Mouse (Mus musculus) midbrain, embryonic 13.5 days (tissue): ENCODE measurements around the gene Ift52. TPM values are rescaled to one million over a fixed set of nuclear protein-coding genes. Genes with fewer than 3 reads are reported as not detected.
A peak's percentile ranks its signal among the peaks of the same experiment; 100 is the strongest.

ENCODE experiments used
- ATAC-seq: fragments of 200-750 bp; cut with Nextera tagmentation; 2 replicates; pipeline ENCODE4 v1.8.0; 2017; ENCODE audit warnings: mild to moderate bottlenecking, moderate TSS enrichment, moderate library complexity
- H3K27ac ChIP-seq: fragments of 300-500 bp; sonication (generic); 2 replicates; pipeline ENCODE4 v1.5.1; 2015; ENCODE audit warnings: inconsistent platforms, mild to moderate bottlenecking, moderate library complexity
- H3K27me3 ChIP-seq: fragments of 300-500 bp; sonication (generic); 2 replicates; pipeline ENCODE4 v1.6.1; 2015; ENCODE audit warnings: mild to moderate bottlenecking, inconsistent platforms
- H3K36me3 ChIP-seq: fragments of 300-500 bp; sonication (generic); 2 replicates; pipeline ENCODE4 v1.6.1; 2015; ENCODE audit warnings: mild to moderate bottlenecking, inconsistent platforms
- H3K4me1 ChIP-seq: fragments of 300-500 bp; sonication (generic); replicated peaks from 2 replicates; pipeline ENCODE4 v1.6.1; 2015; ENCODE audit warnings: inconsistent platforms
- H3K4me2 ChIP-seq: fragments of 300-500 bp; sonication (generic); replicated peaks from 2 replicates; pipeline ENCODE4 v1.6.1; 2015; ENCODE audit warnings: moderate library complexity, mild to moderate bottlenecking, inconsistent platforms
- H3K4me3 ChIP-seq: fragments of 300-500 bp; sonication (generic); replicated peaks from 2 replicates; pipeline ENCODE4 v1.5.1; 2015; ENCODE audit warnings: mild to moderate bottlenecking, inconsistent platforms
- H3K9ac ChIP-seq: fragments of 300-500 bp; sonication (generic); replicated peaks from 2 replicates; pipeline ENCODE4 v1.6.1; 2015; ENCODE audit warnings: mild to moderate bottlenecking, inconsistent platforms
- H3K9me3 ChIP-seq: fragments of 300-500 bp; sonication (generic); 2 replicates; pipeline ENCODE4 v1.6.1; 2016; ENCODE audit warnings: mild to moderate bottlenecking, inconsistent platforms
- WGBS: fragments of 180-500 bp; shearing (Covaris S2); methylation state at CpG from one replicate; pipeline ENCODE4 v1.1.7; 2015; 5-methylcytosine and 5-hydroxymethylcytosine counted together
- polyA plus RNA-seq: library from polyadenylated mRNA; unstranded; fragments of >200 nt; fragmentation: Nextera tagmentation; extraction: Ambion mirVana; gene quantifications from 2 replicates; pipeline ENCODE4 v1.2.1, GENCODE M21; 2015

Gene Ift52
- 47.0 and 48.5 TPM in 2 replicates for polyA plus RNA-seq

GRCm38 (mm10) chr2:163016916-163017743 is at the start of gene Ift52:
Gene Ift52 (plus strand): TSS chr2:163017354.
- Histone ChIP-seq H3K9me3 (no peaks in the 10 kb centered on the region), H3K9ac (peak within 1 kb of the TSS; percentile 84), H3K27me3 (no peaks in the 10 kb centered on the region), H3K4me3 (peak within 1 kb of the TSS; percentile 89), H3K4me1 (peaks cover 13% of the 10 kb centered on the region), H3K36me3 (no peaks in the 10 kb centered on the region), H3K27ac (peak within 1 kb of the TSS; percentile 68), H3K4me2 (peak within 1 kb of the TSS; percentile 62)
- WGBS = under 1% methylated on average over 57 of the region's 57 CpGs
- ATAC-seq = peak; percentile 97

DNA sequence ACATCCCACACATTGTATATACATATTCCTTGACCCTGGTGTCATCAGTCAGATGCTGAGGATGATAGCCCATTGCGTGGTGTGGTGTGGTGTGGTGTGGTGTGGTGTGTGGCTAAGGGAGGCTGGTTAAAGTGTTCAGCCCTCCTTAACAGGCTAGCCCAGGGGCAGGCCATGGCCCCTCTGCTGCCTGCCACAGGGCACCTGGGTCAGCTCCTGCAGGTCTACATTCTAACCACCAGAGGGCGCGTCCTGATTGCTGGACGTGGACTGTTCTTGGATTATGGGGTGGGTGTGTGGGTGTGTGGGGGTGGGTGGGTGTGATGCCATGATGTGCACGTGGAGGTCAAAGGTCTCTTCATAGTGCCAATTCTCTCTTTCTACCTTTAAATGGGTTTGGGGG is 48.8 kb upstream of the Ift52 start:
- ATAC-seq = no peak
- Histone ChIP-seq H3K36me3 (no peaks in the 10 kb centered on the region), H3K4me2 (no peak overlapping the region), H3K27me3 (no peaks in the 10 kb centered on the region), H3K4me3 (no peak overlapping the region), H3K9ac (no peak overlapping the region), H3K4me1 (peaks cover 8% of the 10 kb centered on the region), H3K9me3 (no peaks in the 10 kb centered on the region), H3K27ac (no peak overlapping the region)
- 5% methylated on average over 5 of the region's 5 CpGs for WGBS

DNA sequence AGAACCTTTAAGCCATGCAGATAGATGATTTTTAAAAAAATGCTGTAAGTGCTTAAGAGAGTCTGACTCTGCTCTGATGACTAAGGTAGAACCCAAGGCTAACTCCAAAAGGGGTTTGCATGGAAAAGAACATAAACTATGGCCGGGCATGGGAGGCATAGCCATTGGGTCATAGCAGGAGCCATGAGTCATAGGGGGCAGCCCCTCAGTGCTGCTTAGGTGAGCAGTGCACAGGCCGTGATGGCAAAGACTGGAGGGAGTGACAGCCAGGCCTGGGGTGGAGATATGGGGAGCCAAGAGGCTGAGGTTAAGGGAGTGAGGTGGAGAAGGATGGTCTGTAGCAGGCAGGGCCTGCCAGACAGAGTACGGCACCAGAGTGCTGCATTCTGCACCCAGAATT is 48.1 kb upstream of the Ift52 start:
- Histone ChIP-seq H3K27ac (no peak overlapping the region), H3K27me3 (no peaks in the 10 kb centered on the region), H3K9ac (no peak overlapping the region), H3K4me2 (no peak overlapping the region), H3K4me3 (no peak overlapping the region), H3K9me3 (no peaks in the 10 kb centered on the region), H3K4me1 (peaks cover 14% of the 10 kb centered on the region), H3K36me3 (no peaks in the 10 kb centered on the region)
- peak; percentile 50; the same call in 1 of the 2 replicates for ATAC-seq
- 88% methylated on average over 3 of the region's 3 CpGs for WGBS

GRCm38 (mm10) chr2:162970896-162971295 is 46.3 kb upstream of the Ift52 start:
- WGBS = 90% methylated on average over 6 of the region's 6 CpGs

GRCm38 (mm10) chr2:162972752-162973151 is 44.4 kb upstream of the Ift52 start:
- no peaks in the 10 kb centered on the region for H3K27me3 ChIP-seq
- H3K4me2 ChIP-seq = no peak overlapping the region
- H3K4me3 ChIP-seq = no peak overlapping the region
- peaks cover 23% of the 10 kb centered on the region for H3K4me1 ChIP-seq
- 73% methylated on average over 7 of the region's 7 CpGs for WGBS
- no peaks in the 10 kb centered on the region for H3K36me3 ChIP-seq
- no peak overlapping the region; the same call in 1 of the 2 replicates for H3K9ac ChIP-seq
- ATAC-seq = no peak
- H3K27ac ChIP-seq = no peak overlapping the region
- H3K9me3 ChIP-seq = no peaks in the 10 kb centered on the region

More at GRCm38 (mm10) chr2:162970896-162971295, 46.3 kb upstream of the Ift52 start:
- Histone ChIP-seq H3K4me2 (no peak overlapping the region), H3K9ac (no peak overlapping the region), H3K4me3 (no peak overlapping the region), H3K36me3 (no peaks in the 10 kb centered on the region), H3K27ac (no peak overlapping the region), H3K27me3 (no peaks in the 10 kb centered on the region), H3K9me3 (no peaks in the 10 kb centered on the region), H3K4me1 (peaks cover 23% of the 10 kb centered on the region)
- no peak for ATAC-seq

DNA sequence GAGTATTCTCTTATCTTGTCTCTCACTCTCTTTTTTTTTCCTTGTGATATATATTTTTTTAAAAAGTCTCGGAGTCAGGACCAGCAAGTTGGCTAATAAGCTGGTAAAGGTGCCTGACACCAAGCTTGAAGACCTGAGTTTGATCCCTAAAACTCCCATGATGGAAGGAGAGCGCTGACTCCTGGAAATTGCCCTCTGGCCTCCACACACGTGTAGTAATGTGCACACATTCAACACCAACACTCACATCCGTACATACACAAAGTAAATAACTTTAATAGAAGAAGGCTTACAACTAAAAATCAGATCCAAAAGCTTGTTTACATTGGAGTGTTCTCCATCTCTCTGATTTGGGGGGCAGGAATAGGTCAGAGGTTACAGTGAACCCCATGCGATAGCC is 43.9 kb upstream of the Ift52 start:
- peaks cover 23% of the 10 kb centered on the region for H3K4me1 ChIP-seq
- 78% methylated on average over 5 of the region's 5 CpGs for WGBS
- H3K27ac ChIP-seq = no peak overlapping the region
- no peak overlapping the region for H3K9ac ChIP-seq
- no peak overlapping the region for H3K4me3 ChIP-seq
- no peaks in the 10 kb centered on the region for H3K27me3 ChIP-seq
- ATAC-seq = no peak
- H3K4me2 ChIP-seq = no peak overlapping the region
- no peaks in the 10 kb centered on the region for H3K36me3 ChIP-seq
- no peaks in the 10 kb centered on the region for H3K9me3 ChIP-seq

GRCm38 (mm10) chr2:162973637-162974036 is 43.5 kb upstream of the Ift52 start:
- ATAC-seq = no peak
- H3K36me3 ChIP-seq = no peaks in the 10 kb centered on the region
- peaks cover 23% of the 10 kb centered on the region for H3K4me1 ChIP-seq
- H3K4me3 ChIP-seq = no peak overlapping the region
- H3K27me3 ChIP-seq = no peaks in the 10 kb centered on the region
- no peak overlapping the region for H3K4me2 ChIP-seq
- no peak overlapping the region for H3K27ac ChIP-seq
- H3K9me3 ChIP-seq = no peaks in the 10 kb centered on the region
- 33% methylated on average over 11 of the region's 11 CpGs for WGBS
- 0 out of 2 replicates have a peak overlapping the region, but pooled peaks have one; percentile 16 for H3K9ac ChIP-seq

DNA sequence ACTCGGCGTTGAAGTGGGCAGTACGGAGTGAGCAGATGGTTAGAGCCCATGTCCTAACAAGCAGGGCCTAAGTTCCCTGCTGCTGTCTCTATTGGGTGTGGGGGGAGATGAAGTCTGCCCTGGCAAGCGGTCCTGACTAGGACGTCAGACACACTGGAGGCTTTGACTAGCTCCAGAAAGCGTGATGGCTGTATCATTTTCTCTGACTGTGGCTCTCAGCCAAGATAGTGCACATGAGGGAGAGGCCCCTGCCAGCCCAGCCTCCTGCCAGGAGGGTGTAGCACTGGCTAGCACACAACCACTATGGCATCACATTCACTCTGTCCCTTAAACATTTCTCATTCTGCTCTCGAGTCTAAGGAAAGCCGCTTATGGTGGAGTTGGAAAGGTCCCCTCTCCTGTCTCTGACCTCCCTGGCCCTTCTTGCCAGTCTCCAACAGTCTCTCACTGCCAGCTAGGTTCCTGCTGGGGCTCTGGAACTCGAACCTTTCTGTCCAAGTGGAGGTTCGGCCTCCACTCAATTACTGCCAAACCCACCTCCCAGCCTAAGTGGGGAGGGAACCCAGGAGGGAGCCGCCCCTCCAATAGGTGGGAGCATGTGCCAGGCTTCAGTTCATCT is 41.9 kb upstream of the Ift52 start:
- ATAC-seq = 0 out of 2 replicates have a peak, but pooled peaks have one; percentile 43
- no peaks in the 10 kb centered on the region for H3K9me3 ChIP-seq
- H3K27me3 ChIP-seq = no peaks in the 10 kb centered on the region
- no peak overlapping the region for H3K27ac ChIP-seq
- 79% methylated on average over 11 of the region's 11 CpGs for WGBS
- H3K4me2 ChIP-seq = no peak overlapping the region
- H3K4me1 ChIP-seq = peaks cover 23% of the 10 kb centered on the region
- no peak overlapping the region for H3K4me3 ChIP-seq
- H3K36me3 ChIP-seq = no peaks in the 10 kb centered on the region
- no peak overlapping the region for H3K9ac ChIP-seq

DNA sequence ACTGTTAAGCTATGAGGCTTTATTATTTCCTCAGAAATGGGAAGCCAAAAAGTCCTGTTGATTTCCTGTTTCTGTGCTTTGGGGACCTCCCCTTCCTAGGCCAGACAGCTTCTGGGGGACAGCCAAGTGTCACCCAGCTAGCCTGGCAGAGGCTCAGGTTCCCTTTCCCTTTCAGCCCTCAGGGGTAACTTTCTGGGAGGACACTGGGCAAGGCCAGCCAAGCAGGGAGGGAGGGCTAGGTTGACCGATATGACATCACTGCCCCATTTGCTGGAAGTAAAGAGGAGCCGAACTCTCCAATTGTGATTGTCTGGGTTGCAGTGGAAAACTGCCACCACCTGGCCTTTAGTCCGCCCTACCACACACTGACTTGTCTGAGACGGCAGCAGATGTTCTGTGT is 41.2 kb upstream of the Ift52 start:
- H3K9me3 ChIP-seq = no peaks in the 10 kb centered on the region
- H3K4me3 ChIP-seq = no peak overlapping the region
- no peak overlapping the region for H3K4me2 ChIP-seq
- no peak for ATAC-seq
- H3K9ac ChIP-seq = no peak overlapping the region
- no peaks in the 10 kb centered on the region for H3K27me3 ChIP-seq
- H3K27ac ChIP-seq = no peak overlapping the region
- no peaks in the 10 kb centered on the region for H3K36me3 ChIP-seq
- peaks cover 23% of the 10 kb centered on the region for H3K4me1 ChIP-seq
- 83% methylated on average over 4 of the region's 4 CpGs for WGBS

GRCm38 (mm10) chr2:162984381-162984780 is 32.8 kb upstream of the Ift52 start:
- H3K4me2 ChIP-seq = no peak overlapping the region
- H3K27ac ChIP-seq = no peak overlapping the region
- H3K9me3 ChIP-seq = no peaks in the 10 kb centered on the region
- no peaks in the 10 kb centered on the region for H3K4me1 ChIP-seq
- 86% methylated on average over 6 of the region's 6 CpGs for WGBS
- ATAC-seq = no peak
- no peaks in the 10 kb centered on the region; the same call in 1 of the 2 replicates for H3K27me3 ChIP-seq
- H3K36me3 ChIP-seq = no peaks in the 10 kb centered on the region
- H3K4me3 ChIP-seq = no peak overlapping the region
- no peak overlapping the region for H3K9ac ChIP-seq

DNA sequence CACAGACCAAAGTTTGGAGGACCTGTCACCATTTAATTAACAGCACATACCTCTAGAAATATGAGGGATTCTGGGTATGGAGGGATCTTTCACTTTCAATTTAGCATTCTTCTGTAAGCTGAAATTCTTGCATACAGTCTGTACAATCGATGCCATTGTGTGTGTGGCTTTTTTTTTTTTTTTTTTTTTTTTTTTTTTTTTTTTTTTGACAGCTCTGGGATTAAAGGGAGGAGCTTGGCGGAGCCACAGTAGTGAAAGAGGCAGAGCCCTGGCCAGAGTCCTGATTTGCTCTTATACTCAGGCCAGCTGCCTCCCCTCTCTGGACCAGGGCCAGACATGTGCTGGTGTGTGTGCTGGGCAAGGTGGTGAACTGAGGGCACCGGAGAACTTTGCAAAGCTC is 31.2 kb upstream of the Ift52 start:
- Histone ChIP-seq H3K9me3 (no peaks in the 10 kb centered on the region), H3K4me2 (no peak overlapping the region), H3K27me3 (no peaks in the 10 kb centered on the region; the same call in 1 of the 2 replicates), H3K4me3 (no peak overlapping the region), H3K4me1 (no peaks in the 10 kb centered on the region), H3K27ac (no peak overlapping the region), H3K36me3 (no peaks in the 10 kb centered on the region), H3K9ac (no peak overlapping the region)
- WGBS = 55% methylated on average over 3 of the region's 3 CpGs
- ATAC-seq = no peak

DNA sequence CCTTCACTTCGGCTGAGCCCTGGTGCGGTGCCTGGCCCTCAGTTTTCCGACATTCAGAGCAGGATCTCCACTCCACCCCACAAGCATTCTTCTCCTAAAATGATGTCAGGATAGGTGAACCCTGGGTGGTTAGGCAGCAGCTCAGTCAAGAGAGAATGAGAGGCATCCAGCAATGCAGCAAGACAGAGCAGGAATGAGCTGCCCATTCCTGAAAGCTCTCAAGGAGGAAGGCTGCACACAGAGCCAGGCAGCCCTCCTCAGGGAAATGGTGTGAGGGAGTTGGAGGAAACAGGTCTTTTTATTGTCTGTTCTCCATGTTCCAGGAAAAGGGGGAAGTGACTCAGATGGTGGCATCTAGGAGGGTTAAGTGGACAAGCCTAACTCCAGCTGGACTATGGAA is 30.4 kb upstream of the Ift52 start:
- no peaks in the 10 kb centered on the region; the same call in 1 of the 2 replicates for H3K27me3 ChIP-seq
- 90% methylated on average over 3 of the region's 3 CpGs for WGBS
- no peaks in the 10 kb centered on the region for H3K4me1 ChIP-seq
- no peak overlapping the region for H3K4me3 ChIP-seq
- no peak for ATAC-seq
- no peak overlapping the region for H3K4me2 ChIP-seq
- H3K27ac ChIP-seq = no peak overlapping the region
- H3K9ac ChIP-seq = no peak overlapping the region
- H3K36me3 ChIP-seq = no peaks in the 10 kb centered on the region
- H3K9me3 ChIP-seq = no peaks in the 10 kb centered on the region
